ENCODE assay signal across 9 mouse cellular contexts in the genomic region with DNA sequence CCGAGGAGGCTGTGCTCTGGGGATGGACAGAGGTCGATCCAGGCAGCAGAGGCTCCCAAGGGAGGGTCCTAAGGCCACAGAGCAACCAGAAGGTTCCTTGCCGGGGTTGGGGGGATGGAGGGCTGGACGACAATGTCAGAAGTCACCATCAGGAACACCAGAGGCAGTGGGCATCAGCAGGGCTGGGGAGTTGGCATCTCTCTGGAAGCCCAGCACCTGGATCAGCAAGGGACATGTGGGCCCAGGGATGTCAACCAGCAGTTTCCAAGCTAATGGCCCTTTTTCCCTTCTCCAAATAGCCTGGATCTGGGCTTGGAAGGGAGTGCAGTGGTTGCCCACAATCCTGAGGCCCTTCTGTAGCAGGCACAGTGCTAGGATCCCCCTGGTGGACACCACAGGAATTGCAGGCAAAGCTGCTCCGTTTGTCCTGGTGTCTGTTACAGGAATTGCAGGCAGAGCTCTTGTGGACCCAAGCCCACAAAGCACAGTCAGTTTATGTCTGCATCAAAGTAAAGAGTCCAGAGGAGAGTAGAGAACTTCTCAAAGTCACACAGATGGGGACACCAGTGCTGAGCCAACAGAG. TPM values are rescaled to one million over a fixed set of nuclear protein-coding genes. Genes with fewer than 3 reads are reported as not detected.
A peak's percentile ranks its signal among the peaks of the same experiment; 100 is the strongest.
DNase-seq lines count a peak whose midpoint lies in the region; ATAC-seq lines count a peak whose summit lies in the region.
"Had no signal": no experiment of that assay in that cellular context is flagged by ENCODE, and none has a peak within 500 bp of the region (broad histone marks: within the 10 kb centered on the region; RNA-seq: fewer than 3 reads in every experiment).

No protein-coding gene starts in this region.

- no peak overlapping the region for H3K4me3 ChIP-seq in heart, embryonic 12.5 days
- H3K4me3 ChIP-seq in midbrain, embryonic 15.5 days, result no peak overlapping the region

- DNase-seq in heart, adult 11 months, result peak; percentile 93
- DNase-seq in cerebellum, adult 9-10 months, result peak; percentile 84
- DNase-seq in frontal cortex, postnatal 10 days (ENCODE audit: low spot score in 2 of 2), result peak; percentile 54 to 72
- DNase-seq in induced T-regulatory cell, adult 2 months (ENCODE audit: low read depth), result peak; percentile 90
- DNase-seq in left cerebral cortex, postnatal 36 days (ENCODE audit: low spot score in 2 of 2), result peak; percentile 71 to 79
- DNase-seq in spleen, postnatal 14 days (ENCODE audit: low spot score in 2 of 2), result peak; percentile 51 to 72

- no peak overlapping the region for H3K9ac ChIP-seq in heart, embryonic 12.5 days
- H3K9ac ChIP-seq in midbrain, embryonic 15.5 days, result no peak overlapping the region

- H3K4me2 ChIP-seq in heart, embryonic 12.5 days, result no peak overlapping the region
- H3K4me2 ChIP-seq in midbrain, embryonic 15.5 days, result no peak overlapping the region

- no peak for ATAC-seq in heart, embryonic 12.5 days (ENCODE audit: insufficient number of reproducible peaks, low FRiP score)
- ATAC-seq in midbrain, embryonic 15.5 days (replicated peaks), result peak; percentile 7

- intact Hi-C loops in left cerebral cortex, postnatal 36 days (cut with DNase I), result loop anchor here (5.0 kb wide), 1 partner anchor 66 kb away; no protein-coding TSS in a partner anchor

- H3K4me1 ChIP-seq in heart, embryonic 12.5 days (replicated peaks), result no peaks in the 10 kb centered on the region
- H3K4me1 ChIP-seq in midbrain, embryonic 15.5 days, result peaks cover 26% of the 10 kb centered on the region

- H3K36me3 ChIP-seq in heart, embryonic 12.5 days, result no peaks in the 10 kb centered on the region
- no peaks in the 10 kb centered on the region for H3K36me3 ChIP-seq in midbrain, embryonic 15.5 days (replicated peaks)

- no peaks in the 10 kb centered on the region for H3K9me3 ChIP-seq in heart, embryonic 12.5 days (replicated peaks)
- no peaks in the 10 kb centered on the region for H3K9me3 ChIP-seq in midbrain, embryonic 15.5 days

- H3K27ac ChIP-seq in heart, embryonic 12.5 days (ENCODE audit: poor library complexity, severe bottlenecking), result no peak overlapping the region
- peak overlapping the region; percentile 81 for H3K27ac ChIP-seq in midbrain, embryonic 15.5 days

- WGBS in heart, embryonic 12.5 days, result 59% methylated on average over 5 of the region's 5 CpGs
- WGBS in midbrain, embryonic 15.5 days, result 54% methylated on average over 5 of the region's 5 CpGs

- H3K27me3 ChIP-seq in heart, embryonic 12.5 days (replicated peaks), result peaks cover 4% of the 10 kb centered on the region; the same call in 1 of the 2 replicates
- H3K27me3 ChIP-seq in midbrain, embryonic 15.5 days (replicated peaks), result no peaks in the 10 kb centered on the region

RNA-seq across cellular contexts. Expression of a gene that starts 1.3 kb away (rescaled TPM):
- 0.35 and 0.40 TPM in 2 replicates for polyA plus RNA-seq in heart, embryonic 12.5 days (2016; fragmentation: Nextera tagmentation; extraction: Ambion mirVana)
- total RNA-seq in left cerebral cortex, postnatal 36 days (2021), result 1 to 10 TPM; 1.3 to 3.5 TPM
- 1.4 and 2.0 TPM in 2 replicates for polyA plus RNA-seq in midbrain, embryonic 15.5 days (2015; fragmentation: Nextera tagmentation; extraction: Ambion mirVana)

RNA-seq across cellular contexts. Expression of a gene that starts 31.5 kb away (rescaled TPM):
- 61.1 and 61.2 TPM in 2 replicates for polyA plus RNA-seq in heart, embryonic 12.5 days (2016; fragmentation: Nextera tagmentation; extraction: Ambion mirVana)
- total RNA-seq in left cerebral cortex, postnatal 36 days (2021), result 100 to 1,000 TPM in 1 of 2 experiments, 10 to 100 TPM in 1; 73.4 to 145 TPM
- polyA plus RNA-seq in midbrain, embryonic 15.5 days (2015; fragmentation: Nextera tagmentation; extraction: Ambion mirVana), result 78.4 and 86.1 TPM in 2 replicates

RNA-seq across cellular contexts. Expression of a gene that starts 31.8 kb away (rescaled TPM):
- polyA plus RNA-seq in heart, embryonic 12.5 days (2016; fragmentation: Nextera tagmentation; extraction: Ambion mirVana), result 93.1 and 101 TPM in 2 replicates
- 100 to 1,000 TPM; 126 to 182 TPM for total RNA-seq in left cerebral cortex, postnatal 36 days (2021)
- 120 and 129 TPM in 2 replicates for polyA plus RNA-seq in midbrain, embryonic 15.5 days (2015; fragmentation: Nextera tagmentation; extraction: Ambion mirVana)

RNA-seq across cellular contexts. Expression of a gene that starts 40.6 kb away (rescaled TPM):
- not detected in 2 replicates for polyA plus RNA-seq in heart, embryonic 12.5 days (2016; fragmentation: Nextera tagmentation; extraction: Ambion mirVana)
- not detected for total RNA-seq in left cerebral cortex, postnatal 36 days (2021)
- polyA plus RNA-seq in midbrain, embryonic 15.5 days (2015; fragmentation: Nextera tagmentation; extraction: Ambion mirVana), result not detected in 2 replicates
- polyA plus RNA-seq: stomach, embryonic 14.5 days had no signal

RNA-seq across cellular contexts. Expression of a gene that starts 56.7 kb away (rescaled TPM):
- 253 and 282 TPM in 2 replicates for polyA plus RNA-seq in heart, embryonic 12.5 days (2016; fragmentation: Nextera tagmentation; extraction: Ambion mirVana)
- total RNA-seq in left cerebral cortex, postnatal 36 days (2021), result 100 to 1,000 TPM; 120 to 139 TPM
- 169 and 175 TPM in 2 replicates for polyA plus RNA-seq in midbrain, embryonic 15.5 days (2015; fragmentation: Nextera tagmentation; extraction: Ambion mirVana)
